Mouse (Mus musculus) natural killer cell, adult 2 months (primary cell): ENCODE data around the gene Hnrnpa1.
"Not testable (repeated sequence)": the region's sequence is repeated elsewhere in the genome, so short reads cannot be mapped to it uniquely, and the experiment has no call there.

ENCODE experiments used
- DNase-seq, 2 experiments: peaks; one replicate each; pipeline ENCODE4 v3.0.0; 2022; ENCODE audit warnings: low spot score in 2 of 2

Gene Hnrnpa1

GRCm38 (mm10) chr15:103272419-103273279, 32.4 kb downstream of the Hnrnpa1 start, which contains the start of gene Copz1:
TSS of gene Copz1 (plus strand) at chr15:103272714.
- DNase-seq: peak; percentile 95 to 96

GRCm38 (mm10) chr15:103275943-103276342, 35.7 kb downstream of the Hnrnpa1 start:
- DNase-seq: not testable (repeated sequence)

GRCm38 (mm10) chr15:103277949-103278348, 37.7 kb downstream of the Hnrnpa1 start:
- DNase-seq: no peak

- DNase-seq: peak; percentile 26 to 54
These were observed 39.5 kb downstream of the Hnrnpa1 start for GRCm38 (mm10) chr15:103279750-103280149.

GRCm38 (mm10) chr15:103280817-103281464, 40.7 kb downstream of the Hnrnpa1 start:
- peak; percentile 29 to 39 for DNase-seq

GRCm38 (mm10) chr15:103281465-103282205, 41.4 kb downstream of the Hnrnpa1 start:
- DNase-seq: no peak

- DNase-seq: peak in 1 of 2 experiments; percentile 43
These were observed 43.8 kb downstream of the Hnrnpa1 start for GRCm38 (mm10) chr15:103284066-103284465.

- DNase-seq: no peak
These were observed 44.4 kb downstream of the Hnrnpa1 start for GRCm38 (mm10) chr15:103284647-103285046.

- DNase-seq: no peak
These were observed 45.7 kb downstream of the Hnrnpa1 start for GRCm38 (mm10) chr15:103285778-103286417.

- DNase-seq: no peak
These were observed 49.4 kb downstream of the Hnrnpa1 start for GRCm38 (mm10) chr15:103289600-103289999.

- no peak for DNase-seq
These were observed 50.2 kb downstream of the Hnrnpa1 start for GRCm38 (mm10) chr15:103290417-103290816.

- DNase-seq: no peak
These were observed 50.6 kb downstream of the Hnrnpa1 start for GRCm38 (mm10) chr15:103290843-103291242.

- no peak for DNase-seq
These were observed 52.6 kb downstream of the Hnrnpa1 start for GRCm38 (mm10) chr15:103292673-103293345.

GRCm38 (mm10) chr15:103293375-103293774, 53.1 kb downstream of the Hnrnpa1 start:
- no peak for DNase-seq

- no peak for DNase-seq
These were observed 54.4 kb downstream of the Hnrnpa1 start for GRCm38 (mm10) chr15:103294649-103295048.

- no peak for DNase-seq
These were observed 55.6 kb downstream of the Hnrnpa1 start for GRCm38 (mm10) chr15:103295851-103296250.
